Mouse (Mus musculus): ENCODE data around the gene Grik5.

GRCm38 (mm10) chr7:24967966-24968365 lies 104.2 kb downstream of the Grik5 start:
- TF ChIP-seq CTCF (conservative IDR thresholded peaks at IDR 0.05; ENCODE audit: low read length) (no peak), POU5F1 (IDR thresholded peaks at IDR 0.05; ENCODE audit: borderline replicate concordance, low read length) (no peak)

Data from E14TG2a.4 (cell line).